Mouse (Mus musculus) liver, embryonic 14 days (tissue): Measurements from ENCODE around the gene Rc3h1. TPM values are rescaled to one million over a fixed set of nuclear protein-coding genes. Genes with fewer than 3 reads are reported as not detected.

Experiments
- polyA plus RNA-seq: library from polyadenylated mRNA; depleted of rRNA; stranded (reverse); fragments of >200 nt; gene quantifications from 2 replicates; pipeline ENCODE4 v1.2.3, GENCODE M21; 2012; rRNA removed

Gene Rc3h1
- polyA plus RNA-seq: 3.0 and 3.8 TPM in 2 replicates

GRCm38 (mm10) chr1:160906057-160906557, at the start of gene Rc3h1:
TSS of gene Rc3h1 (plus strand) at chr1:160906418.

GRCm38 (mm10) chr1:160978071-160978735, 72.0 kb downstream of the Rc3h1 start, which contains the start of gene Serpinc1:
TSS of gene Serpinc1 (plus strand) at chr1:160978585.

Other genes with a start within 250 kb of the Rc3h1 start
- gene Rabgap1l, start 113.2 kb upstream of the Rc3h1 start, polyA plus RNA-seq: 19.0 and 20.6 TPM in 2 replicates
- gene Serpinc1, start 72.2 kb downstream of the Rc3h1 start, polyA plus RNA-seq: 270 and 300 TPM in 2 replicates
- gene Zbtb37, start 128.4 kb downstream of the Rc3h1 start, polyA plus RNA-seq: 0.74 and 0.98 TPM in 2 replicates
- gene Dars2, start 164.2 kb downstream of the Rc3h1 start, polyA plus RNA-seq: 16.6 and 19.3 TPM in 2 replicates
- 15.5 and 19.2 TPM in 2 replicates for gene Cenpl, start 164.3 kb downstream of the Rc3h1 start, polyA plus RNA-seq
- gene Klhl20, start 225.1 kb downstream of the Rc3h1 start, polyA plus RNA-seq: 4.9 and 5.7 TPM in 2 replicates
- gene Ankrd45, start 236.3 kb downstream of the Rc3h1 start, polyA plus RNA-seq: under 0.01 and 0.03 TPM in 2 replicates